Mouse (Mus musculus) stomach, postnatal 0 days (tissue): ENCODE data around the gene Dnaic1. TPM values are rescaled to one million over a fixed set of nuclear protein-coding genes. Genes with fewer than 3 reads are reported as not detected.

Source experiments
- ATAC-seq: fragments of 200-750 bp; cut with Nextera tagmentation; 2 replicates; pipeline ENCODE4 v1.8.0; 2017; ENCODE audit not compliant: low FRiP score, low TSS enrichment
- DNase-seq: peaks from one replicate; pipeline ENCODE4 v3.0.0-alpha.2; 2016; ENCODE audit warnings: low spot score
- H3K27ac ChIP-seq: fragments of 300-500 bp; sonication (generic); replicated peaks from 2 replicates; pipeline ENCODE4 v1.5.1; 2014; ENCODE audit warnings: mild to moderate bottlenecking, control low read depth
- H3K27me3 ChIP-seq: fragments of 300-500 bp; sonication (generic); 2 replicates; pipeline ENCODE4 v1.6.1; 2014; ENCODE audit warnings: low read length; ENCODE audit not compliant: control insufficient read depth, insufficient read depth
- H3K36me3 ChIP-seq: fragments of 300-500 bp; sonication (generic); 2 replicates; pipeline ENCODE4 v1.6.1; 2014; ENCODE audit warnings: low read length, mixed read lengths; ENCODE audit not compliant: control insufficient read depth, insufficient read depth
- H3K4me1 ChIP-seq: fragments of 300-500 bp; sonication (generic); replicated peaks from 2 replicates; pipeline ENCODE4 v1.6.1; 2014; ENCODE audit warnings: antibody characterized with exemption; ENCODE audit not compliant: control insufficient read depth, insufficient read depth
- H3K4me2 ChIP-seq: fragments of 300-500 bp; sonication (generic); replicated peaks from 2 replicates; pipeline ENCODE4 v1.6.1; 2014; ENCODE audit warnings: low read depth, mild to moderate bottlenecking, control low read depth, moderate library complexity
- H3K4me3 ChIP-seq: fragments of 300-500 bp; sonication (generic); 2 replicates; pipeline ENCODE4 v1.5.1; 2014; ENCODE audit warnings: low read depth, low read length, control low read depth
- H3K9ac ChIP-seq: fragments of 300-500 bp; sonication (generic); 2 replicates; pipeline ENCODE4 v1.6.1; 2014; ENCODE audit warnings: mild to moderate bottlenecking, low read length, control low read depth, mixed read lengths
- H3K9me3 ChIP-seq: fragments of 300-500 bp; sonication (generic); 2 replicates; pipeline ENCODE4 v1.6.1; 2016; ENCODE audit warnings: low read length; ENCODE audit not compliant: control insufficient read depth
- CTCF ChIP-seq: IDR thresholded peaks from 2 replicates; pipeline ENCODE4 v1.5.1; 2016; ENCODE audit warnings: antibody characterized with exemption, low read depth, mild to moderate bottlenecking, moderate library complexity
- EP300 ChIP-seq: optimal IDR thresholded peaks from 2 replicates; pipeline ENCODE3; 2016; ENCODE audit warnings: antibody characterized with exemption
- WGBS: fragments of 180-500 bp; shearing (Covaris S2); extraction: QIAGEN DNeasy Blood & Tissue Kit; methylation state at CpG from one replicate; pipeline ENCODE4 v1.1.7; 2014; 5-methylcytosine and 5-hydroxymethylcytosine counted together
- polyA plus RNA-seq: library from polyadenylated mRNA; unstranded; fragments of >200 nt; fragmentation: Nextera tagmentation; extraction: Ambion mirVana; gene quantifications from 2 replicates; pipeline ENCODE4 v1.2.1, GENCODE M21; 2015

Dnaic1 gene
- polyA plus RNA-seq, 1 experiment from 2014 or later: 6.0 TPM

GRCm38 (mm10) chr4:41557092-41557491, 12.5 kb upstream of the Dnaic1 start:
- H3K4me3 ChIP-seq: no peak overlapping the region
- H3K27me3 ChIP-seq: no peaks in the 10 kb centered on the region
- no peaks in the 10 kb centered on the region for H3K36me3 ChIP-seq
- H3K4me1 ChIP-seq: no peaks in the 10 kb centered on the region
- TF ChIP-seq CTCF: no peak
- TF ChIP-seq EP300: no peak
- ATAC-seq (no peak), DNase-seq (no peak)
- WGBS: 55% methylated on average over 3 of the region's 3 CpGs
- no peaks in the 10 kb centered on the region for H3K9me3 ChIP-seq
- no peak overlapping the region for H3K27ac ChIP-seq
- no peak overlapping the region for H3K4me2 ChIP-seq
- H3K9ac ChIP-seq: no peak overlapping the region

GRCm38 (mm10) chr4:41563297-41563696, 6.3 kb upstream of the Dnaic1 start:
- Histone ChIP-seq H3K9ac (no peak overlapping the region), H3K4me2 (no peak overlapping the region), H3K9me3 (no peaks in the 10 kb centered on the region), H3K27ac (no peak overlapping the region), H3K4me1 (peaks cover 3% of the 10 kb centered on the region), H3K4me3 (no peak overlapping the region), H3K27me3 (no peaks in the 10 kb centered on the region), H3K36me3 (no peaks in the 10 kb centered on the region)
- DNase-seq (no peak), ATAC-seq (no peak)
- 82% methylated on average over 5 of the region's 5 CpGs for WGBS
- TF ChIP-seq EP300 (no peak), CTCF (no peak)

DNA sequence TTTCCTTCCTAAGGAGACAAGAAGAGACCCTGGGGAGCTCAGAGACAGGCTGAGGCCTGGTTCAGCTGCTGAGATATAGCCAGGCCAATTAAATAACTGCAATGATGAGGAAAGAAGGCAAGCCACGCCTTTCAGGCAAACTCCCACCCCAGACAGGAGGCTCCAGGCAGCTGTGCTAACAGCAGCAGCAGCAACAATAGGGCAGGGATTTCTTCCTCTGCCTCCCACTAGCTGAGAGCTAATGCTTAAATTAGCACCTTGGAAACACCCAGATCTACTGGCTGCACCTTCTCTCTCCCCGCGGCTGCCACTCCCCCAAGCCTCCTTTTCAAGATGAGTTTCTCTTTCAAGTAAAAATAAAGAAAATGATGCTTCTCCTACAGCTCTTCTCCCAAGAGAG, 3.5 kb upstream of the Dnaic1 start:
- no peaks in the 10 kb centered on the region for H3K36me3 ChIP-seq
- H3K4me2 ChIP-seq: no peak overlapping the region
- H3K27me3 ChIP-seq: no peaks in the 10 kb centered on the region
- no peak for DNase-seq
- H3K4me3 ChIP-seq: no peak overlapping the region
- no peak overlapping the region for H3K9ac ChIP-seq
- peaks cover 4% of the 10 kb centered on the region for H3K4me1 ChIP-seq
- ATAC-seq: no peak
- no peak overlapping the region for H3K27ac ChIP-seq
- no peaks in the 10 kb centered on the region for H3K9me3 ChIP-seq
- TF ChIP-seq CTCF: no peak
- TF ChIP-seq EP300: no peak
- WGBS: 23% methylated on average over 3 of the region's 3 CpGs

- peak overlapping the region; percentile 94 for H3K4me2 ChIP-seq
- DNase-seq (peak; percentile 24), ATAC-seq (no peak)
- peak overlapping the region; percentile 52 for H3K9ac ChIP-seq
- H3K9me3 ChIP-seq: no peaks in the 10 kb centered on the region
- TF ChIP-seq EP300: no peak
- no peak for TF ChIP-seq CTCF
- peaks cover 4% of the 10 kb centered on the region for H3K4me1 ChIP-seq
- H3K27ac ChIP-seq: no peak overlapping the region
- H3K36me3 ChIP-seq: no peaks in the 10 kb centered on the region
- 25% methylated on average over 19 of the region's 19 CpGs for WGBS
- no peaks in the 10 kb centered on the region for H3K27me3 ChIP-seq
- H3K4me3 ChIP-seq: peak overlapping the region; percentile 78
Measured at GRCm38 (mm10) chr4:41568239-41568638, 1.3 kb upstream of the Dnaic1 start.

DNA sequence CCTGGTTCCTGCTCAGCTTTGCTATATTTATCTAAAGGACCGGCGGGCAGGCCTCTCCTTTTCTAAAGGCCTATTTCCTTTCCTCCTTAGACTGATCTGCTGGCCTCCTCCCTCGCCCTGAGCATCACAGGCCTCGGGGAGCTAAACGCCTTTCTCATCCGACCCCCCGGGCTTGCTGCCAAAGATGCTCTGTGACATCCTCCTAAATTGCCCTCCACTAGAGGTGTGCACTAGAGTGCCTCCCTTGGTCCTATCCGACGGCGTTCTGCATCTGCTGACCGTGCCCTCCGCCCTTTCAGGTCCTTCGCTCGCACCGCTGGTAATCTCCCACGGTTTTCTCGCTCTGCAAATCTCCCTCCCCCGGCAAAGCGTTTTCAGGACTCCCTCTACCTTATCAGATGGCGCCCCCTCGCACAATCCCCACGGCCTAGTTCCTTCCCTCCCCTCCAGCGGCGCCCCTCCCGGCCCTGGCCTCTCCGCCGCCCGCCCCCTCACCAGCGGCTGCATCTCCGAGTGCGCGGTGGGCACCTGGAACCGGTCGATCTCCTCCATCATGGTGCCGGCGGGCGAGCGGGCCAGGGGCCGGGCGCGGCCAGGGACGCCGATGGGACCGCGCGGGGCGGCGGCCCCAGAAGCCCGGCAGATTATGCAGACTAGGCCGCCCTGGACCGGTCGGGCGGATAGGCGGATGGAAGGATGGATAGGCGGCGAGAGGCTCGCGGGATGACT, 729 bp upstream of the Dnaic1 start:
- H3K4me3 ChIP-seq: peak overlapping the region; percentile 78
- no peak for DNase-seq
- TF ChIP-seq CTCF: no peak
- H3K36me3 ChIP-seq: no peaks in the 10 kb centered on the region
- H3K9me3 ChIP-seq: no peaks in the 10 kb centered on the region
- H3K4me2 ChIP-seq: peak overlapping the region; percentile 94
- H3K9ac ChIP-seq: peak overlapping the region; percentile 75
- WGBS: 2% methylated on average over 56 of the region's 58 CpGs
- no peak for ATAC-seq
- H3K4me1 ChIP-seq: peaks cover 4% of the 10 kb centered on the region
- no peaks in the 10 kb centered on the region for H3K27me3 ChIP-seq
- H3K27ac ChIP-seq: peak overlapping the region; percentile 61

DNA sequence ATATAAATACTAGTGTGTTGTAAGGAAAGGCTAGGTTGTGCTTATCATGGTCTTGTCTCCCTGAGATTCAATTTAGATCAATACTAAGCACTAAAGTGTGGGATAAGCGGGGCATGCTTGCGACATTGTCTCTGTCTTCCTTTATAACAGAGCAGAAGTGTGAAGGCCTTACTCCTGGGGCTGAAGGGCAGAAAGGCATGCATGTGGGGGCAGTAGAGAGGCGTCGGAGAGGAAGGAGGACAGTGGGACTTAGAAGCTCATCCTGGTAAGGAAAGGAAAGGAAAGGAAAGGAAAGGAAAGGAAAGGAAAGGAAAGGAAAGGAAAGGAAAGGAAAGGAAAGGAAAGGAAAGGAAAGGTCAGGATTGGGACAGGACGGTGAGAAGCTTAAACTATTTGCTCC, 1.9 kb downstream of the Dnaic1 start:
- Histone ChIP-seq H3K27ac (no peak overlapping the region), H3K4me2 (no peak overlapping the region), H3K27me3 (no peaks in the 10 kb centered on the region), H3K9ac (no peak overlapping the region), H3K9me3 (no peaks in the 10 kb centered on the region), H3K4me1 (peaks cover 4% of the 10 kb centered on the region), H3K36me3 (no peaks in the 10 kb centered on the region), H3K4me3 (no peak overlapping the region)
- ATAC-seq (no peak), DNase-seq (no peak)
- TF ChIP-seq CTCF (peak; percentile 60), EP300 (no peak)
- 29% methylated on average over 5 of the region's 5 CpGs for WGBS
